Mouse (Mus musculus) ES-E14 (cell line): ENCODE data around the gene Clic1.

Experiments used
- CHD2 ChIP-seq: IDR thresholded peaks from 2 replicates; pipeline ENCODE4 v1.6.1; 2014; ENCODE audit warnings: mild to moderate bottlenecking, low read depth, low read length, inconsistent platforms
- HCFC1 ChIP-seq: IDR thresholded peaks from 2 replicates; pipeline ENCODE4 v1.6.1; 2012; ENCODE audit warnings: low read length, inconsistent platforms, borderline replicate concordance; ENCODE audit not compliant: insufficient read depth
- MAFK ChIP-seq: IDR thresholded peaks from 2 replicates; pipeline ENCODE4 v1.6.1; 2014; ENCODE audit warnings: mild to moderate bottlenecking, low read depth, low read length, inconsistent platforms; ENCODE audit not compliant: insufficient read depth

GRCm38 (mm10) chr17:35077285-35077684 is 27.5 kb downstream of the Clic1 start:
- TF ChIP-seq MAFK = no peak
- TF ChIP-seq HCFC1 = no peak
- TF ChIP-seq CHD2 = no peak
